Mouse (Mus musculus) B cell, adult 67 days (primary cell): ENCODE results near the gene Cd19. TPM values are rescaled to one million over a fixed set of nuclear protein-coding genes. Genes with fewer than 3 reads are reported as not detected.

Source experiments
- total RNA-seq, 2 experiments: library from RNA; stranded (reverse); gene quantifications; 4 replicates each; pipeline ENCODE4 v1.2.4; 2023

Gene Cd19
- 1,000 to 10,000 TPM; 1,278 to 1,310 TPM for total RNA-seq

GRCm38 (mm10) chr7:126414725-126415124 lies at the start of gene Cd19:
Gene Cd19 (minus strand): TSS chr7:126414889.

GRCm38 (mm10) chr7:126463004-126463403 lies 48.3 kb upstream of the Cd19 start, which contains the start of gene Atp2a1:
Gene Atp2a1 (minus strand): TSS chr7:126463108.

GRCm38 (mm10) chr7:126428631-126429502 lies 14.2 kb upstream of the Cd19 start, which contains the start of gene Rabep2:
Gene Rabep2 (plus strand): TSS chr7:126428759.

GRCm38 (mm10) chr7:126396298-126397119 lies 18.2 kb downstream of the Cd19 start, which contains the start of gene Nfatc2ip:
Gene Nfatc2ip (minus strand): TSS chr7:126396737.

GRCm38 (mm10) chr7:126377278-126378158 lies 37.2 kb downstream of the Cd19 start, which contains the start of gene Spns1:
Gene Spns1 (minus strand): TSS chr7:126377450.

GRCm38 (mm10) chr7:126369393-126369792 lies 45.3 kb downstream of the Cd19 start, which contains the start of gene Lat:
Gene Lat (minus strand): TSS chr7:126369570.

Other genes starting within 250 kb of the Cd19 start
- 100 to 1,000 TPM; 173 to 175 TPM for gene Xpo6, start 214.4 kb downstream of the Cd19 start, total RNA-seq
- 100 to 1,000 TPM; 176 to 192 TPM for gene Sbk1, start 142.3 kb downstream of the Cd19 start, total RNA-seq
- 1 to 10 TPM; 3.2 to 7.6 TPM for gene Lat, start 45.3 kb downstream of the Cd19 start, total RNA-seq
- gene Spns1, start 37.4 kb downstream of the Cd19 start, total RNA-seq: 10 to 100 TPM; 61.0 to 76.6 TPM
- 10 to 100 TPM; 29.8 to 34.3 TPM for gene Nfatc2ip, start 18.2 kb downstream of the Cd19 start, total RNA-seq
- gene Rabep2, start 13.9 kb upstream of the Cd19 start, total RNA-seq: 100 to 1,000 TPM; 137 to 166 TPM
- gene Atp2a1, start 48.2 kb upstream of the Cd19 start, total RNA-seq: under 1 TPM; 0.26 to 0.42 TPM
- 10 to 100 TPM; 77.7 to 83.1 TPM for gene Sh2b1, start 60.5 kb upstream of the Cd19 start, total RNA-seq
- 10 to 100 TPM; 55.4 to 55.7 TPM for gene Tufm, start 72.5 kb upstream of the Cd19 start, total RNA-seq
- 100 to 1,000 TPM; 228 to 236 TPM for gene Atxn2l, start 88.5 kb upstream of the Cd19 start, total RNA-seq
- gene Eif3c, start 151.5 kb upstream of the Cd19 start, total RNA-seq: 100 to 1,000 TPM; 152 to 156 TPM
- gene Apobr, start 170.1 kb upstream of the Cd19 start, total RNA-seq: 1 to 10 TPM; 2.4 to 4.1 TPM
- 10 to 100 TPM; 77.3 to 79.4 TPM for gene Cln3, start 170.9 kb upstream of the Cd19 start, total RNA-seq
- gene Il27, start 180.1 kb upstream of the Cd19 start, total RNA-seq: not detected
- not detected for gene Nupr1, start 216.0 kb upstream of the Cd19 start, total RNA-seq
- gene Sgf29, start 234.4 kb upstream of the Cd19 start, total RNA-seq: 10 to 100 TPM; 71.9 to 77.9 TPM